Mouse (Mus musculus) ES-Bruce4 (cell line): ENCODE measurements around the gene Tgfb2. TPM values are rescaled to one million over a fixed set of nuclear protein-coding genes. Genes with fewer than 3 reads are reported as not detected.

Source experiments
- H3K27ac ChIP-seq: 2 replicates; pipeline ENCODE4 v1.5.1; 2012; ENCODE audit warnings: low read length, inconsistent platforms; ENCODE audit not compliant: insufficient read depth
- H3K27me3 ChIP-seq: 2 replicates; pipeline ENCODE4 v1.6.1; 2012; ENCODE audit warnings: mild to moderate bottlenecking, low read length, inconsistent platforms; ENCODE audit not compliant: control insufficient read depth, poor library complexity, insufficient read depth, severe bottlenecking
- H3K36me3 ChIP-seq: 2 replicates; pipeline ENCODE4 v1.6.1; 2012; ENCODE audit warnings: inconsistent platforms, mild to moderate bottlenecking, low read length, moderate library complexity; ENCODE audit not compliant: control insufficient read depth, poor library complexity, insufficient read depth, severe bottlenecking
- H3K4me1 ChIP-seq: one replicate; pipeline ENCODE4 v1.8.1; 2011; ENCODE audit warnings: low read length; ENCODE audit not compliant: control insufficient read depth, insufficient read depth
- H3K4me3 ChIP-seq: 2 replicates; pipeline ENCODE4 v1.5.1; 2011; ENCODE audit warnings: low read depth, mild to moderate bottlenecking, low read length
- H3K9ac ChIP-seq: 2 replicates; pipeline ENCODE4 v1.6.1; 2012; ENCODE audit warnings: low read depth, mild to moderate bottlenecking, inconsistent platforms; ENCODE audit not compliant: poor library complexity, severe bottlenecking
- H3K9me3 ChIP-seq: replicated peaks from 2 replicates; pipeline ENCODE4 v1.6.1; 2012; ENCODE audit warnings: mild to moderate bottlenecking, low read length, inconsistent platforms; ENCODE audit not compliant: control insufficient read depth, poor library complexity, insufficient read depth, severe bottlenecking
- CTCF ChIP-seq: IDR thresholded peaks from one replicate; pipeline ENCODE4 v1.8.1; 2011; ENCODE audit warnings: low read depth, low read length
- EP300 ChIP-seq: IDR thresholded peaks from 2 replicates; pipeline ENCODE4 v1.6.1; 2011; ENCODE audit warnings: low read depth, low read length; ENCODE audit not compliant: insufficient read depth
- POLR2A ChIP-seq: IDR thresholded peaks from one replicate; pipeline ENCODE4 v1.8.1; 2011; ENCODE audit warnings: low read length; ENCODE audit not compliant: insufficient read depth
- polyA plus RNA-seq: library from polyadenylated mRNA; stranded (reverse); fragments of >200 nt; gene quantifications from 2 replicates; pipeline ENCODE4 v1.2.4, GENCODE M21; 2011; ENCODE audit warnings: low read depth; ENCODE audit not compliant: missing spikeins, insufficient read depth, insufficient read length

Gene Tgfb2
- polyA plus RNA-seq, 1 experiment = 11.9 TPM

DNA sequence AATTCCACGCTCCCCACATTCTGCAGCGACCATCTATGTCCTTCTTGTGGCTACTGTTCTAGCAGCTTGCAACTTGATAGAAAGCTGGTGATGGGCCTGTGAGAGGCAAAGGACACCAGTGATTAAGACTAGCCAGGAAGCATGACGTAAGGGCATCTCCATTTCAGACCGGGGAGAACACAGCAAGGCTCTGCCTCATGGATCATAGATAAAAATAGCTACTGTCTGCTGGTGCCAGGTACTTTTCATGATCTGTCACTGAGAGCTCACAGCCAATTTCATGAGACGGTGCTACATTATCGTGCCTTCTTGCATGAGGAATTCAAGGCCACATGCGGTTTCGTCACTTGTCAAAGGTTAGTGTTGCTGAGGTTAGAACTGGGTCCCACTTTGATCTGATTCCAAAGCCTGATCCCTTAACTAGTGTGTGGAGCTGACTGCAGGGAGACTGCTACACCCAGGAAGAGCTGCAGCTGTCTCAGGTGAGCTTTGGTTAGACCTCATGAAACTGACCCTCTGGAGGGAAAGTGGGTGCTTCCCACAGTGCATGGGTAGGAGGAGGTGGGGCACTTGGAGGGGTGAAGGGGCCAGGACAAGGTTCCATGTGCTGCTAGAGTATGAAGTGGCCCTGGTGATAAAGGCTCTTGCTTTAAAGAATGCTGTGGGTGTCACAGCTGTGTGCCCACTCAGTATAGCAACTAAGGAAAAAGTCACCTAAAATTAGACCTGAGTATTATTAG is 118.6 kb downstream of the Tgfb2 start:
- no peaks in the 10 kb centered on the region for H3K36me3 ChIP-seq
- H3K4me1 ChIP-seq = no peaks in the 10 kb centered on the region
- H3K4me3 ChIP-seq = no peak overlapping the region
- H3K9ac ChIP-seq = no peak overlapping the region
- H3K27me3 ChIP-seq = no peaks in the 10 kb centered on the region
- TF ChIP-seq EP300 = no peak
- no peak for TF ChIP-seq POLR2A
- no peak for TF ChIP-seq CTCF
- no peaks in the 10 kb centered on the region for H3K9me3 ChIP-seq
- H3K27ac ChIP-seq = no peak overlapping the region

GRCm38 (mm10) chr1:186585571-186586164 is 120.1 kb downstream of the Tgfb2 start:
- Histone ChIP-seq H3K27me3 (no peaks in the 10 kb centered on the region), H3K4me3 (no peak overlapping the region), H3K9me3 (no peaks in the 10 kb centered on the region), H3K9ac (no peak overlapping the region), H3K36me3 (no peaks in the 10 kb centered on the region), H3K4me1 (no peaks in the 10 kb centered on the region), H3K27ac (no peak overlapping the region)
- TF ChIP-seq EP300 (no peak), POLR2A (no peak), CTCF (no peak)

GRCm38 (mm10) chr1:186583933-186584332 is 121.9 kb downstream of the Tgfb2 start:
- Histone ChIP-seq H3K4me1 (no peaks in the 10 kb centered on the region), H3K27ac (no peak overlapping the region), H3K9me3 (no peaks in the 10 kb centered on the region), H3K27me3 (no peaks in the 10 kb centered on the region), H3K36me3 (no peaks in the 10 kb centered on the region), H3K9ac (no peak overlapping the region), H3K4me3 (no peak overlapping the region)
- TF ChIP-seq POLR2A = no peak
- TF ChIP-seq CTCF = no peak
- TF ChIP-seq EP300 = no peak

- no peaks in the 10 kb centered on the region for H3K4me1 ChIP-seq
- no peak overlapping the region for H3K4me3 ChIP-seq
- H3K9me3 ChIP-seq = no peaks in the 10 kb centered on the region; the same call in 1 of the 2 replicates
- no peak for TF ChIP-seq POLR2A
- no peak for TF ChIP-seq EP300
- no peak for TF ChIP-seq CTCF
- no peaks in the 10 kb centered on the region for H3K36me3 ChIP-seq
- H3K9ac ChIP-seq = no peak overlapping the region
- no peaks in the 10 kb centered on the region for H3K27me3 ChIP-seq
- H3K27ac ChIP-seq = no peak overlapping the region
Observed at GRCm38 (mm10) chr1:186582113-186582512, 123.7 kb downstream of the Tgfb2 start.

DNA sequence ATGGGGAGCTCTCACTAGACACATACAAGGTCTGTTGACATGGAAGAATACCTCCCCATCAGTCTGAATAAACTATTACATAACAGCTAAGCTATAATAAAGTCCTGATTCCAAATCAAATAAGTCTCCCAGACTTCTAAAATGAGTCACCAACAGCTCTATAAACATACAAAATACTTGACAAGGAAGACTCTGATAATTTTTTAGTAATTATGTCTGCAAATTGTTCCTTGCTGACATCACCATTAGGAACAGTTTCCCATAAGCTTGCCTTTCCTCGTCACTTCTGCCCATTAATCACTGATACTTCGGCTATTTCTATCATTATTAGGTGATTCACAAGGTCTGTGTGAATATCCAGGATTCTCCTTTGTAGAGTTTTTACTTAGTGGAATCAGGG is 124.1 kb downstream of the Tgfb2 start:
- H3K9ac ChIP-seq = no peak overlapping the region

GRCm38 (mm10) chr1:186581114-186581513 is 124.7 kb downstream of the Tgfb2 start:
- Histone ChIP-seq H3K4me3 (no peak overlapping the region), H3K9ac (no peak overlapping the region), H3K9me3 (no peaks in the 10 kb centered on the region; the same call in 1 of the 2 replicates), H3K4me1 (no peaks in the 10 kb centered on the region), H3K36me3 (no peaks in the 10 kb centered on the region), H3K27me3 (no peaks in the 10 kb centered on the region), H3K27ac (no peak overlapping the region)
- no peak for TF ChIP-seq CTCF
- no peak for TF ChIP-seq POLR2A
- TF ChIP-seq EP300 = no peak

More for the DNA sequence above, 124.1 kb downstream of the Tgfb2 start:
- no peaks in the 10 kb centered on the region for H3K27me3 ChIP-seq
- no peaks in the 10 kb centered on the region for H3K4me1 ChIP-seq
- no peaks in the 10 kb centered on the region; the same call in 1 of the 2 replicates for H3K9me3 ChIP-seq
- no peaks in the 10 kb centered on the region for H3K36me3 ChIP-seq
- H3K27ac ChIP-seq = no peak overlapping the region
- TF ChIP-seq EP300 (no peak), POLR2A (no peak), CTCF (no peak)
- H3K4me3 ChIP-seq = no peak overlapping the region
